Mouse (Mus musculus) urinary bladder, adult 18-20 months (tissue): ENCODE data around the gene Gfm1.

ENCODE experiments used
- DNase-seq, 2 experiments: peaks; one replicate each; pipeline ENCODE4 v3.0.0; 2022; ENCODE audit warnings: low spot score in 2 of 2, mixed read lengths in 2 of 2

Gene Gfm1

GRCm38 (mm10) chr3:67496310-67496709 is 66.4 kb downstream of the Gfm1 start:
- no peak for DNase-seq

DNA sequence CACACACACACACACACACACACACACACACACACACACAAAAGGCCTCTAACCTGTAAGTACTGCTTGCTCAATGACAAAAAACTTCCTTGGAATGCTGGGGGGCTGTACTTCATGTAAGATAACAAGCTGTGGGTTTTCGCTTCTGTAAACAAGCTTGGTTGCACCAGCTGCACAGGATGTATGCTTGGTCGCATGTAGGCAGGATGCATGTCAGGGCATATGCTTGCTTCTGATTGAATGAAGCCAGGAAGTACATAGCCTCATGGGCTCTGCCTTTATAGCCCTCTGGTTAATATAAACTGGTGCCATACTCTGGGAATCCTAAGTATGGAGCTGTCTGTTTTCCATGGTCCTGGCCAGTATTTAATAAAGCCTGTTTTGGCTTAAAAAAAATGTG is 68.1 kb downstream of the Gfm1 start:
- no peak for DNase-seq

GRCm38 (mm10) chr3:67498773-67499405 is 69.0 kb downstream of the Gfm1 start:
- no peak for DNase-seq

DNA sequence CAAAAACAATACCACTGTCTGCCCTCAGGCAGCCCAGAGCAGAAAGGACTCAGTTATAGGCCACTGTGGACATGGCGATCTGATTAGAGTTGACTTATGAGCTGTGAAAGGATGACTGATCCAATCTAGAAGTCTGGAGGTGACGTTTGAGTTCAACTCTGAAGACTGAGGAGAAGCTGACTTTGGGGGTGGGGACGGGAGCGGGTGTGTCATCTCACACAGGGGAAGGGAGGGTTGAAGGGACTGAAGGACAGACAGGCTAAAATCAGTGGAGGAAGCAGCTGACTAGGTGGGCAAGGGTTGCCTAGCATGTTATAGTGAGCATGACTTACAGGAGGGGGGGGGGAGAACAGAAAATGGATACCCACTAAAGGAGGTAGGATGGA is 69.5 kb downstream of the Gfm1 start:
- DNase-seq, result no peak

DNA sequence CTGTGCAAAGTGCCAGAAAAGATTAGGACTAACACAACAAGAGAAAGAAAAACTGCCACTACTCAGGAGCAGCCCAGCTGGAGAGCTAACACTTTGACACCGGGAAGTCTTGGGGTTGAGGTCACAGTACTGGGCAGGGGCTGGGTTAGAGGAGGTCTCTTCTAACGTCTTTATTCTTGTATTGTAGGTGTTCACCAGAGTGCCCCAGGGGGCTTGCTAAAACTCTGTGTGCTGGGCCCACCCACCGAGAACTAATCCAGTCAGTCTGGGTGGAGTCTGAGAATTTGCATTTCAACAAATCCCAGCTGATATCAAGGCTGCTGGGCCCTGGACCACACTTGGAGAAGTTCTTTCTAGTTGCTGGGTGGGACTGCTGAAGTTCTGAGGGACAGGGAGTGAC is 74.0 kb downstream of the Gfm1 start:
- DNase-seq, result no peak

- DNase-seq, result no peak
Observed at GRCm38 (mm10) chr3:67505286-67505685, 75.4 kb downstream of the Gfm1 start.

GRCm38 (mm10) chr3:67508216-67508892 is 78.5 kb downstream of the Gfm1 start:
- DNase-seq, result no peak

DNA sequence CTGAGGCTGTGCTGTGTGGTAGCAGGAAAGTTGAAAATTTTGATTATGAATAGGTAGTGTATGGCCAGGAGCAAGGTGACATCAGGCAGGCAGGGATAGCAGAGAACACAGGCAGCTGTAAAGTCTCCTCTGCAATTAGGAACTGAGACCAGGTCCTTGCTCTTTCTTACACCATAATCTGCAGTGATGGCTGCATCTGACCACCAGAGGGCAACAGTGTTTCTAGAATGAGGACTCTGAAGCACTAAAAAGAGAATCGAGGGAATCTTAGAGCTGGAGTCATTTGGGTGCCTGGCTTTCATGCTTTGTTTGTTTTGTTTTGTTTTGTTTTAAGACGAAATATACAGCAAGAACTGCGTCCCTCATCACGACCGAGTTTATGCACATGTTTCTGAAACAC is 82.9 kb downstream of the Gfm1 start:
- peak; percentile 50 to 57 for DNase-seq

DNA sequence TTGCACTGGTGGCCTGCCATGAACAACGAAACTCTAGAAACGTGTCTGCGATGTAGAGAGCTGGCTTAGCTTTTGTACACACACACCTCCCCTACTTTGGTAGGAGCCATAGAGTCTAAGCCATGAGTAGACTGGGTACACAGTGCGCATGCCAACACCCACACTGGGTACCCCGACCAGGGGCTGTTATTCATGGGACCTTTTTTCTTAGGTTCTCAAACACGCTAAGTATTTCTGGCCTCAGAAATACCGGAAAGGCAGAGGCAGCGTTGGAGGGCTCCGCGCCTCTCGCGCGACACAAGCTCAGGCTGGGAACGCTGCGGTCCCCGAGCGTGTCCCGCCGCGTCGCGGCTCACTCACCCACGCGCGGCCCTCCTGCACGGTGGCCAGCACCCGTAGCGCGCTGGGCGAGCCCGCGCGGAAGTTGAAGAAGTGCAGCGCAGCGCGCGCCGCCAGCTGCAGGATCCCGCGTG is 84.9 kb downstream of the Gfm1 start:
- DNase-seq, result peak in 1 of 2 experiments; percentile 10

DNA sequence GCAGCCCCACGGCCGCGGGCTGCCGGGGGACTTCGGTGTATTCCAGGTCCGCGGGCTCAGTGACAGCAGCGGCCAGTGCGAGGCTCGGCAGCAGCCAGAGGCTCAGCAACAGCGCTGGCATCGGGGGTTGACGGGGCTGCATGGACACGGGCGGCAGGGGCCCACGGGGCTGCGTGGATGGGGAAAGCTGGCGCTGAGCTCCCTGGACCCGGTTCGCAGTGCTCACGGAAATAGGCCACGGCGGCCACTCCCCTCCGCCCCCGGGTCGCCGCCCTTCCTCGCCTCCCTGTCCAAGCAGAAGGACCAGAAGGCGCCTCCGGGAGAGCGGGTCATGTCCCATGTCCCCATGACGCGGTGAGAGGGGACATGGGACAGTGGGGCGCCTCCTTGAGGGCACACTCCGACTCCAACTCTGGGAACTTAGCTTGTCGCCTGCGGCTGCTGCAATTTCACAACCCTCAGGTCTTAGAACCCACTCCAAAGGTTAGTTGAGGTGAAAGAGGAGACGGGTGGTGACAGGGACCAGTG is 85.4 kb downstream of the Gfm1 start, which contains the start of gene Rarres1:
Gene Rarres1, minus strand, starts transcription at position 250 of the 528 bp plus-strand sequence.
- DNase-seq, result peak in 1 of 2 experiments; percentile 14

DNA sequence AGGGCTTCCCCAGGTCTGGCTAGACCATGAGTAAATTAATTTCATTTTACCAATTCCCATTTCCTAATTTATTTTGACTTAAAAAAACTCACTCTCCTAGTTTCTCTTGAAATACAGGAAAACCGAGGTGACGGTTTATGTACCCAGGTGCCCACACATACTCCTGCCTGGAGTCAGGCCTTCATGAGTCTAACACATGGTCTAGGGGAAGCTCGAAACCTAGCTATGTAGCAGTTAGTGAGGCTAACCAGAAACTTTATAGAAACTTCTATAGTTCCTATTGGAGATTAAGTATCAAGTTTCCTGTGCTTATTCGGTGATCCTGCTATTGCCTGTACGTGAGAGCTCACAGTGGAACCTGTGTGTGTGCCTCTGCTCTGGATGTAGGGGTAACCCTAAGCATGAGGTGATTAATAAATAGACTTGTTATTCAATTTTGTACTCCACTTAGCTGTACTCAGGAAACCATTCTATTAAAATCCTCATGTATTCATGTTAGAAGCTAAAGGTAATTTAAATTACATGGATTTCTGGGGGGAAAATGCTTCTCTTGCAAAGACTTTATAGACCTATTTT is 90.8 kb downstream of the Gfm1 start:
- no peak for DNase-seq

DNA sequence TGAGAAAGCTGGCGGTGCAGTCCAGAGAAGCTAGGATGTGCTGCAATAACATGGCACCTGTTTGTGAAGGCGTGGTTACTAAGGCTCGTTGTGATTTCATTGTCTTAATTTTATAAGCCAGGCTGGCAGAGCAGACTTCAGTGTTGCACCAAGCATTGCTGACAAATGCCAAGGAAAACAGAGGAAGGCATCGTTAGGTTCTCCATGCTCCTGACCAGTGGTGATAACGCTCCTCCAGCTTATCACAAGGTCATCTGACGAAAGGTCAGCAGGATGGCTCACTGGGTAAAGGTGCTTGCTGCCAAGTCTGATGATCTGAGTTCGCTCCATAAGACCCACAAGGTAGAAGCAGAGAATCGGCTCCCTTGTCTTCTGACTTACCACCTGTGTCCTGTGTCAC is 92.8 kb downstream of the Gfm1 start:
- DNase-seq, result no peak

DNA sequence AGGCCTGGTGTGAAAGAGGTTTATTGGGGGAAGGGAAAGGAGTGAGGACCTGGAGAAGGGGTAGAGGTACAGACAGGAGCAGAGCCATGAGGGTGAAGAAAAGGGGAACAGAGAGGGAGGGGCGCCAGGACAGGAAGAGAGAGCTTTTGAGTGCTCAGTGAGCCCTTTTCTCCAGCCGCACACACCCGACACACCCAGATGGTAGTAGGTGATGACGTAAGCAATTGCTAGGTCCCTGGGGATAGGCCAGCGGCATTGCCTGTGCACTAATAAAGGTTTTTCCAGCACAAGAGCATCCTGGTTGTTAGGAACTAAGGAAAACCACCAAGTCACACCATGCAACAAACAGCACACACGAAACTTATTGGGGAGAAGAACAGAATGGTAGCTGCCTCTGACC is 94.9 kb downstream of the Gfm1 start:
- DNase-seq, result no peak
